Mouse (Mus musculus) forebrain, embryonic 11.5 days (tissue): ENCODE measurements around the gene Thg1l. TPM values are rescaled to one million over a fixed set of nuclear protein-coding genes. Genes with fewer than 3 reads are reported as not detected.

Experiments
- ATAC-seq: fragments of 200-750 bp; cut with Nextera tagmentation; replicated peaks from 2 replicates; pipeline ENCODE4 v1.8.0; 2017; ENCODE audit warnings: moderate TSS enrichment; ENCODE audit not compliant: low FRiP score
- DNase-seq: peaks from one replicate; pipeline ENCODE4 v3.0.0-alpha.2; 2017; ENCODE audit warnings: low spot score
- H3K27ac ChIP-seq: fragments of 300-500 bp; sonication (generic); 2 replicates; pipeline ENCODE4 v1.5.1; 2014; ENCODE audit warnings: low read depth, low read length
- H3K27me3 ChIP-seq: fragments of 300-500 bp; sonication (generic); 2 replicates; pipeline ENCODE4 v1.6.1; 2014; ENCODE audit warnings: mild to moderate bottlenecking, low read length, mixed read lengths; ENCODE audit not compliant: control insufficient read depth, insufficient read depth
- H3K36me3 ChIP-seq: fragments of 300-500 bp; sonication (generic); 2 replicates; pipeline ENCODE4 v1.6.1; 2014; ENCODE audit warnings: mild to moderate bottlenecking, low read length, moderate library complexity, mixed read lengths; ENCODE audit not compliant: control insufficient read depth, insufficient read depth
- H3K4me1 ChIP-seq: fragments of 300-500 bp; sonication (generic); replicated peaks from 2 replicates; pipeline ENCODE4 v1.6.1; 2014; ENCODE audit warnings: low read length, mixed read lengths; ENCODE audit not compliant: control insufficient read depth, insufficient read depth
- H3K4me2 ChIP-seq: fragments of 300-500 bp; sonication (generic); 2 replicates; pipeline ENCODE4 v1.6.1; 2014; ENCODE audit warnings: low read depth, mild to moderate bottlenecking, low read length, moderate library complexity, mixed read lengths; ENCODE audit not compliant: severe bottlenecking
- H3K4me3 ChIP-seq: fragments of 300-500 bp; sonication (generic); 2 replicates; pipeline ENCODE4 v1.5.1; 2014; ENCODE audit warnings: low read depth, low read length
- H3K9ac ChIP-seq: fragments of 300-500 bp; sonication (generic); 2 replicates; pipeline ENCODE4 v1.6.1; 2014; ENCODE audit warnings: low read length
- H3K9me3 ChIP-seq: fragments of 300-500 bp; sonication (generic); 2 replicates; pipeline ENCODE4 v1.6.1; 2016; ENCODE audit warnings: low read length, mixed read lengths; ENCODE audit not compliant: control insufficient read depth
- WGBS: fragments of 180-500 bp; shearing (Covaris S2); extraction: QIAGEN DNeasy Blood & Tissue Kit; methylation state at CpG from one replicate; pipeline ENCODE4 v1.1.7; 2014; 5-methylcytosine and 5-hydroxymethylcytosine counted together
- polyA plus RNA-seq: library from polyadenylated mRNA; unstranded; fragments of >200 nt; fragmentation: Nextera tagmentation; extraction: Ambion mirVana; gene quantifications from 2 replicates; pipeline ENCODE4 v1.2.1, GENCODE M21; 2014

The Thg1l gene
- polyA plus RNA-seq, 1 experiment from 2014 or later = 14.1 TPM

- WGBS = 90% methylated on average over 3 of the region's 3 CpGs
These were observed 13.2 kb upstream of the Thg1l start for GRCm38 (mm10) chr11:45968466-45968865.

GRCm38 (mm10) chr11:45966896-45967295 lies 11.6 kb upstream of the Thg1l start:
- WGBS = 88% methylated on average over 4 of the region's 4 CpGs
- ATAC-seq = no peak

More at GRCm38 (mm10) chr11:45968466-45968865, 13.2 kb upstream of the Thg1l start:
- DNase-seq (no peak), ATAC-seq (no peak)
- Histone ChIP-seq H3K27me3 (no peaks in the 10 kb centered on the region), H3K4me3 (no peak overlapping the region), H3K27ac (no peak overlapping the region), H3K9ac (no peak overlapping the region), H3K4me1 (no peaks in the 10 kb centered on the region), H3K4me2 (no peak overlapping the region), H3K9me3 (no peaks in the 10 kb centered on the region), H3K36me3 (no peaks in the 10 kb centered on the region)

GRCm38 (mm10) chr11:45960003-45960402 lies 4.7 kb upstream of the Thg1l start:
- Histone ChIP-seq H3K4me3 (no peak overlapping the region), H3K9me3 (no peaks in the 10 kb centered on the region), H3K27me3 (no peaks in the 10 kb centered on the region), H3K36me3 (no peaks in the 10 kb centered on the region), H3K9ac (no peak overlapping the region), H3K4me2 (no peak overlapping the region), H3K27ac (no peak overlapping the region), H3K4me1 (no peaks in the 10 kb centered on the region)
- WGBS = 80% methylated on average over 5 of the region's 5 CpGs
- ATAC-seq (no peak), DNase-seq (no peak)

More at GRCm38 (mm10) chr11:45966896-45967295, 11.6 kb upstream of the Thg1l start:
- Histone ChIP-seq H3K36me3 (no peaks in the 10 kb centered on the region), H3K27ac (no peak overlapping the region), H3K9me3 (no peaks in the 10 kb centered on the region), H3K4me2 (no peak overlapping the region), H3K4me3 (no peak overlapping the region), H3K4me1 (no peaks in the 10 kb centered on the region), H3K27me3 (no peaks in the 10 kb centered on the region), H3K9ac (no peak overlapping the region)
- no peak for DNase-seq

DNA sequence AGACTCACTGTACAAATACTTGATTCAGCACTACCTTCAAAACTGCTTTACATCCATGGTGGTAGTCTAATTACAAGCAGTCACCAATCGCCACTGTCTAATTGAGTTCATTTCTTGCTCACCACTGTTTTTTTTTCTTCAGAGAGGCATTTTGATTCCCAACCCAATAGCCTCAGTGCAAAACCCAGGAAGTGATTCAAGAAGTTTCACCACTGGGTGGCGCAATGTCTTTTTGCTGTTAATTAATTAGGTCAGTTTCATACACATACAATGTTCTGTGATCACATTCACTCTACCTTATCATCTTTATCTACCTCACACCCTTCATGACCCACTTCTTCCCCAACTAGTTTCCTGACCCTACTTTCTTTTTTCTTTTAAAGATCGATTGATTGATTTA lies 4.3 kb upstream of the Thg1l start:
- DNase-seq (no peak), ATAC-seq (no peak)
- H3K4me3 ChIP-seq = no peak overlapping the region
- no peaks in the 10 kb centered on the region for H3K36me3 ChIP-seq
- no peaks in the 10 kb centered on the region for H3K9me3 ChIP-seq
- H3K27ac ChIP-seq = no peak overlapping the region
- 85% methylated on average over 3 of the region's 3 CpGs for WGBS
- H3K4me2 ChIP-seq = no peak overlapping the region
- no peak overlapping the region for H3K9ac ChIP-seq
- no peaks in the 10 kb centered on the region for H3K4me1 ChIP-seq
- H3K27me3 ChIP-seq = no peaks in the 10 kb centered on the region

GRCm38 (mm10) chr11:45947491-45947890 lies 7.8 kb downstream of the Thg1l start:
- H3K36me3 ChIP-seq = no peaks in the 10 kb centered on the region; the same call in 1 of the 2 replicates
- no peaks in the 10 kb centered on the region for H3K27me3 ChIP-seq
- no peak for ATAC-seq
- H3K4me3 ChIP-seq = no peak overlapping the region
- no peak overlapping the region for H3K9ac ChIP-seq
- H3K27ac ChIP-seq = no peak overlapping the region
- no peak overlapping the region for H3K4me2 ChIP-seq
- no peak for DNase-seq
- WGBS = 84% methylated on average over 2 of the region's 2 CpGs
- peaks cover 2% of the 10 kb centered on the region; the same call in 1 of the 2 replicates for H3K4me1 ChIP-seq
- no peaks in the 10 kb centered on the region for H3K9me3 ChIP-seq

- peaks cover 2% of the 10 kb centered on the region; the same call in 1 of the 2 replicates for H3K4me1 ChIP-seq
- H3K27me3 ChIP-seq = no peaks in the 10 kb centered on the region
- 86% methylated on average over 4 of the region's 4 CpGs for WGBS
- H3K4me3 ChIP-seq = no peak overlapping the region
- no peaks in the 10 kb centered on the region; the same call in 1 of the 2 replicates for H3K36me3 ChIP-seq
- no peak overlapping the region for H3K9ac ChIP-seq
- H3K9me3 ChIP-seq = no peaks in the 10 kb centered on the region
- ATAC-seq (no peak), DNase-seq (no peak)
- no peak overlapping the region for H3K27ac ChIP-seq
- H3K4me2 ChIP-seq = no peak overlapping the region
These were observed 8.5 kb downstream of the Thg1l start for GRCm38 (mm10) chr11:45946796-45947195.

DNA sequence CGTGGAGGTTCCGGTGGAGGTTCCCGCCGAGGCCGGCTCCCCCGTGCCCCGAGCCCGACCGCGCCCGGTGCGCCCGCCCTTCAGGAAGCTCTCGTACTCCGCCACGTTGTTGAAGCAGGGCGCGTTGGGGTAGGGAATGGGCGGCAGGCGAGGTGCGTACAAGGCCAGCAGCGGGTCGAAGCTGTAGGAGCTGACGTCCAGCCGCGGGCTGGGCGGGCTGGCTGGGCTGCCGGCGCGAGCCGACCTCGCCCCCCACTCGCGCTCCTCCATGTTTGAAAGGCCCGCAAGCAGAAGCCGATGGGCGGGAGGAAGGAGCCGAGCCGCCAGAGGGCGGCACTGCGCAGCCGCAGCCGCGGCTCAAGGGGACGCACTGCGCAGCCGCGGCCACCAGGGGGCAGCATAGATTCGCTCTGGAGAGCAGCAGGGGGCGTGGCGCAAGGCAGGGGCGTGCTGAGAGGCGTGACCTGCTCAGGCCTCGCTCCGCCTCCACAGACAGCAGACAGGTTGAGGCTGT lies 10.6 kb downstream of the Thg1l start, which contains the start of gene Lsm11:
Gene Lsm11 (minus strand): TSS at position 293 of the 514 bp plus-strand sequence.
- H3K4me3 ChIP-seq = peak within 1 kb of the TSS; percentile 81
- no peaks in the 10 kb centered on the region; the same call in 1 of the 2 replicates for H3K36me3 ChIP-seq
- DNase-seq (peak; percentile 99), ATAC-seq (peak; percentile 92)
- no peaks in the 10 kb centered on the region for H3K27me3 ChIP-seq
- no peak within 1 kb of the TSS for H3K27ac ChIP-seq
- H3K9me3 ChIP-seq = no peaks in the 10 kb centered on the region
- WGBS = under 1% methylated on average over 55 of the region's 55 CpGs
- peaks cover 2% of the 10 kb centered on the region; the same call in 1 of the 2 replicates for H3K4me1 ChIP-seq
- H3K9ac ChIP-seq = peak within 1 kb of the TSS; percentile 85
- peak within 1 kb of the TSS; percentile 88 for H3K4me2 ChIP-seq

- Histone ChIP-seq H3K4me2 (peak overlapping the region; percentile 88), H3K4me1 (peaks cover 2% of the 10 kb centered on the region; the same call in 1 of the 2 replicates), H3K27me3 (no peaks in the 10 kb centered on the region), H3K4me3 (peak overlapping the region; percentile 81), H3K36me3 (no peaks in the 10 kb centered on the region), H3K27ac (no peak overlapping the region), H3K9ac (peak overlapping the region; percentile 85), H3K9me3 (no peaks in the 10 kb centered on the region)
- WGBS = under 1% methylated on average over 49 of the region's 49 CpGs
- ATAC-seq (peak; percentile 74), DNase-seq (peak; percentile 61)
These were observed 11.2 kb downstream of the Thg1l start for GRCm38 (mm10) chr11:45943891-45944642.
